Mouse (Mus musculus) cortical plate, adult 2 months (tissue): ENCODE measurements around the gene Eif3g. TPM values are rescaled to one million over a fixed set of nuclear protein-coding genes. Genes with fewer than 3 reads are reported as not detected.

ENCODE experiments used
- H3K27ac ChIP-seq: fragments of 200-500 bp; 2 replicates; pipeline ENCODE4 v1.5.1; 2012; ENCODE audit warnings: low read length, control low read depth, inconsistent platforms; ENCODE audit not compliant: insufficient read depth
- H3K4me1 ChIP-seq: fragments of 200-500 bp; 2 replicates; pipeline ENCODE4 v1.6.1; 2011; ENCODE audit warnings: low read length; ENCODE audit not compliant: control insufficient read depth, insufficient read depth
- H3K4me3 ChIP-seq: fragments of 200-500 bp; 2 replicates; pipeline ENCODE4 v1.5.1; 2011; ENCODE audit warnings: mild to moderate bottlenecking, low read length, control low read depth; ENCODE audit not compliant: insufficient read depth
- CTCF ChIP-seq: fragments of 200-500 bp; IDR thresholded peaks from 2 replicates; pipeline ENCODE4 v1.5.1; 2011; ENCODE audit warnings: mild to moderate bottlenecking, control low read depth, low read length; ENCODE audit not compliant: insufficient read depth; ENCODE audit errors: extremely low read depth
- POLR2A ChIP-seq: fragments of 200-500 bp; IDR thresholded peaks from 2 replicates; pipeline ENCODE4 v1.6.1; 2011; ENCODE audit warnings: mild to moderate bottlenecking, low read length, control low read depth; ENCODE audit not compliant: insufficient read depth; ENCODE audit errors: extremely low read depth
- polyA plus RNA-seq: library from polyadenylated mRNA; depleted of rRNA; stranded (reverse); fragments of >200 nt; gene quantifications from 2 replicates; pipeline ENCODE4 v1.2.3, GENCODE M21; 2012; rRNA removed

Gene Eif3g
- polyA plus RNA-seq, 1 experiment = 114 TPM

DNA sequence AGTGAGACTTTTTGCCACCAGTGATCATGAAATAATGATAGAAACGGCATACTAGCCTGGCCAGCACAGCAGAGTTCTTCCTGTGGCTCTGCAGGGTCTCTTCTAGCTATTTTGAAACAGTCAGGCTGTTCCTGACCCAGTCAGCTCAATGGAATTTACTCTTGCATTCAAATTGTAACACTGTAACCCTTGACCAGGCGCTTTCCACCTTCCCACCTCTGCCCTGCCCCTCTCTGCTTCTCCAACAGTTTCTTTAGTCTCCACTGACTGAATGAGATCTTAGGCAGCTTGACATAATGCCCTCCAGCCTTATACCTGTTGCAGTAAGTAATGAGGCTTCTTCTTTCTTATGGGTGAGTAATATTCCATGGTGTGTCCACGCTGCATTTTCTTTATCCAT is 31.5 kb downstream of the Eif3g start:
- TF ChIP-seq CTCF (no peak), POLR2A (no peak)
- Histone ChIP-seq H3K4me1 (no peaks in the 10 kb centered on the region), H3K27ac (no peak overlapping the region), H3K4me3 (no peak overlapping the region)

- no peaks in the 10 kb centered on the region for H3K4me1 ChIP-seq
- TF ChIP-seq CTCF (no peak), POLR2A (no peak)
- H3K4me3 ChIP-seq = no peak overlapping the region
- H3K27ac ChIP-seq = no peak overlapping the region
Measured at GRCm38 (mm10) chr9:20862225-20862624, 36.2 kb downstream of the Eif3g start.

- H3K4me3 ChIP-seq = no peak overlapping the region
- no peaks in the 10 kb centered on the region for H3K4me1 ChIP-seq
- no peak overlapping the region for H3K27ac ChIP-seq
- no peak for TF ChIP-seq POLR2A
- TF ChIP-seq CTCF = peak; percentile 52
Measured at GRCm38 (mm10) chr9:20861821-20862220, 36.6 kb downstream of the Eif3g start.

GRCm38 (mm10) chr9:20859926-20860325 is 38.5 kb downstream of the Eif3g start:
- Histone ChIP-seq H3K4me3 (no peak overlapping the region), H3K4me1 (no peaks in the 10 kb centered on the region), H3K27ac (no peak overlapping the region)
- TF ChIP-seq CTCF (no peak), POLR2A (no peak)

- no peak overlapping the region for H3K4me3 ChIP-seq
- TF ChIP-seq POLR2A (no peak), CTCF (no peak)
- no peaks in the 10 kb centered on the region for H3K4me1 ChIP-seq
- H3K27ac ChIP-seq = no peak overlapping the region
Measured at GRCm38 (mm10) chr9:20857131-20857530, 41.3 kb downstream of the Eif3g start.

- Histone ChIP-seq H3K4me3 (no peak overlapping the region), H3K4me1 (no peaks in the 10 kb centered on the region), H3K27ac (no peak overlapping the region)
- TF ChIP-seq POLR2A (no peak), CTCF (no peak)
Measured at GRCm38 (mm10) chr9:20850179-20850578, 48.2 kb downstream of the Eif3g start.

Other genes starting within 250 kb of the Eif3g start
- gene Pin1, start 246.5 kb downstream of the Eif3g start, polyA plus RNA-seq = 47.1 and 47.4 TPM in 2 replicates
- gene Olfm2, start 152.3 kb downstream of the Eif3g start, polyA plus RNA-seq = 202 and 204 TPM in 2 replicates
- gene Col5a3, start 83.6 kb downstream of the Eif3g start, polyA plus RNA-seq = 1.2 and 1.3 TPM in 2 replicates
- gene Rdh8, start 80.1 kb downstream of the Eif3g start, polyA plus RNA-seq = not detected in 2 replicates
- 237 and 256 TPM in 2 replicates for gene A230050P20Rik, start 30.0 kb downstream of the Eif3g start, polyA plus RNA-seq
- gene Angptl6, start 18.9 kb downstream of the Eif3g start, polyA plus RNA-seq = 12.6 and 14.5 TPM in 2 replicates
- 41.7 and 43.4 TPM in 2 replicates for gene Ppan, start 10.4 kb downstream of the Eif3g start, polyA plus RNA-seq
- gene Dnmt1, start 61.3 kb upstream of the Eif3g start, polyA plus RNA-seq = 31.7 and 31.9 TPM in 2 replicates
- gene S1pr2, start 78.2 kb upstream of the Eif3g start, polyA plus RNA-seq = 1.4 and 1.5 TPM in 2 replicates
- gene Mrpl4, start 104.1 kb upstream of the Eif3g start, polyA plus RNA-seq = 108 and 109 TPM in 2 replicates
- gene Icam1, start 117.4 kb upstream of the Eif3g start, polyA plus RNA-seq = 2.8 and 3.6 TPM in 2 replicates
- 1.7 and 2.3 TPM in 2 replicates for gene Icam4, start 130.8 kb upstream of the Eif3g start, polyA plus RNA-seq
- gene Icam5, start 133.4 kb upstream of the Eif3g start, polyA plus RNA-seq = 176 and 200 TPM in 2 replicates
- 1.8 and 2.1 TPM in 2 replicates for gene Zglp1, start 168.5 kb upstream of the Eif3g start, polyA plus RNA-seq
- 2.4 and 2.7 TPM in 2 replicates for gene Gm49373, start 174.5 kb upstream of the Eif3g start, polyA plus RNA-seq
- gene Fdx1l, start 175.0 kb upstream of the Eif3g start, polyA plus RNA-seq = 157 and 160 TPM in 2 replicates
- 2.3 and 3.0 TPM in 2 replicates for gene Gm38431, start 193.4 kb upstream of the Eif3g start, polyA plus RNA-seq
- 24.3 and 26.1 TPM in 2 replicates for gene Raver1, start 193.4 kb upstream of the Eif3g start, polyA plus RNA-seq
- 16.4 and 18.6 TPM in 2 replicates for gene Tyk2, start 232.6 kb upstream of the Eif3g start, polyA plus RNA-seq